In genomic region chr11:81800899-81801298, GRCm38 (mm10) we compare ENCODE assay signal across 37 mouse cellular contexts. TPM values are rescaled to one million over a fixed set of nuclear protein-coding genes. Genes with fewer than 3 reads are reported as not detected.
DNase-seq lines count a peak whose midpoint lies in the region; ATAC-seq and TF ChIP-seq lines count a peak whose summit lies in the region.
"Had no signal": no experiment of that assay in that cellular context is flagged by ENCODE, and none has a peak within 500 bp of the region (broad histone marks: within the 10 kb centered on the region; RNA-seq: fewer than 3 reads in every experiment).

No protein-coding gene starts in this region.

- intact Hi-C loops in left cerebral cortex, postnatal 4 days (cut with DNase I) = no loop called here
- intact Hi-C loops in left cerebral cortex, adult 2 months (cut with DNase I) = loop anchor here (5.0 kb wide), 1 partner anchor 129 kb away; no protein-coding TSS in a partner anchor

- WGBS in olfactory bulb, adult 2 months = 27% methylated on average over 4 of the region's 4 CpGs
- 50% methylated on average over 4 of the region's 4 CpGs for WGBS in kidney, adult 2 months

- H3K27ac ChIP-seq in left cerebral cortex, adult 2 months = no peak overlapping the region; the same call in 1 of the 2 replicates
- peak overlapping the region; percentile 60 for H3K27ac ChIP-seq in olfactory bulb, adult 2 months (ENCODE audit: insufficient read depth, low read depth, low read length)
- H3K27ac ChIP-seq in kidney, adult 2 months (ENCODE audit: insufficient read depth, low read depth, low read length) = no peak overlapping the region
- H3K27ac ChIP-seq: forebrain, embryonic 13.5 days; gastrocnemius, adult 2 months; hindbrain, embryonic 13.5 days; limb, embryonic 13.5 days; liver, embryonic 12.5 days; midbrain, embryonic 12.5 days had no signal

- TF ChIP-seq CTCF in left cerebral cortex, adult 2 months (IDR thresholded peaks at IDR 0.05) = peak; percentile 24
- TF ChIP-seq CTCF in olfactory bulb, adult 2 months (IDR thresholded peaks at IDR 0.05; ENCODE audit: insufficient read depth, low read depth, low read length) = no peak
- TF ChIP-seq CTCF in kidney, adult 2 months (conservative IDR thresholded peaks at IDR 0.05; ENCODE audit: insufficient read depth, insufficient read length, low read depth, low read length) = no peak

- DNase-seq in left cerebral cortex, adult 11 months (ENCODE audit: low spot score) = peak; percentile 13
- no peak for DNase-seq in left cerebral cortex, postnatal 4 days
- peak in 1 of 2 experiments; percentile 58 for DNase-seq in left cerebral cortex, adult 2 months (ENCODE audit: extremely low spot score in 1 of 2, low spot score in 2 of 2)
- peak; percentile 59 to 60 for DNase-seq in right cerebral cortex, postnatal 36 days (ENCODE audit: low spot score in 2 of 2)
- DNase-seq in kidney, adult 2 months = no peak
- no peak for DNase-seq in adrenal gland, postnatal 36 days
- DNase-seq: adrenal gland, adult 8-10 months; cerebellum, adult 18-20 months; cerebellum, postnatal 36 days; gastrocnemius, adult 2 months; gastrocnemius, postnatal 36 days; heart, adult 18-20 months; heart, postnatal 4 days; kidney, postnatal 14 days; layer of hippocampus, adult 9-11 months; liver, postnatal 0 days; lung, postnatal 36 days; retina, postnatal 1 day had no signal

- H3K36me3 ChIP-seq in kidney, adult 2 months (ENCODE audit: control insufficient read depth, insufficient read depth, low read length) = no peaks in the 10 kb centered on the region
- H3K36me3 ChIP-seq: heart, embryonic 12.5 days; hindbrain, embryonic 13.5 days; limb, embryonic 13.5 days; liver, embryonic 12.5 days; midbrain, embryonic 12.5 days had no signal

- ATAC-seq in cerebellum, adult (ENCODE audit: insufficient number of reproducible peaks, low FRiP score, low TSS enrichment) = no peak
- ATAC-seq: forebrain, embryonic 13.5 days; intestine, postnatal 0 days; liver, embryonic 12.5 days; liver, postnatal 0 days had no signal

- no peak for TF ChIP-seq POLR2A in olfactory bulb, adult 2 months (IDR thresholded peaks at IDR 0.05; ENCODE audit: insufficient read depth, low read depth, low read length)
- TF ChIP-seq POLR2A in kidney, adult 2 months (IDR thresholded peaks at IDR 0.05; ENCODE audit: low read depth, low read length) = no peak

- no peaks in the 10 kb centered on the region for H3K27me3 ChIP-seq in kidney, adult 2 months (replicated peaks; ENCODE audit: control insufficient read depth, insufficient read depth, low read length)
- H3K27me3 ChIP-seq: forebrain, embryonic 13.5 days; liver, embryonic 12.5 days; megakaryocyte, embryonic 14.5 days; midbrain, embryonic 12.5 days had no signal

- H3K4me1 ChIP-seq in olfactory bulb, adult 2 months (ENCODE audit: control insufficient read depth, insufficient read depth, low read length) = peaks cover 24% of the 10 kb centered on the region
- H3K4me1 ChIP-seq in kidney, adult 2 months (ENCODE audit: control insufficient read depth, insufficient read depth, low read length) = no peaks in the 10 kb centered on the region
- H3K4me1 ChIP-seq: heart, embryonic 12.5 days; liver, embryonic 12.5 days; megakaryocyte, embryonic 14.5 days; midbrain, embryonic 12.5 days had no signal

- H3K4me3 ChIP-seq in left cerebral cortex, adult 2 months = no peak overlapping the region
- no peak overlapping the region for H3K4me3 ChIP-seq in olfactory bulb, adult 2 months (ENCODE audit: insufficient read depth, low read depth, low read length)
- no peak overlapping the region for H3K4me3 ChIP-seq in kidney, adult 2 months (ENCODE audit: insufficient read depth, low read depth, low read length)
- H3K4me3 ChIP-seq: forebrain, embryonic 13.5 days; gastrocnemius, adult 2 months; heart, embryonic 12.5 days; hindbrain, embryonic 13.5 days; limb, embryonic 13.5 days; liver, embryonic 12.5 days; megakaryocyte, embryonic 14.5 days; midbrain, embryonic 12.5 days had no signal

RNA-seq across cellular contexts. Expression of gene 5530401A14Rik, which starts 59.6 kb away (rescaled TPM):
- under 1 TPM; 0.12 to 0.32 TPM for total RNA-seq in left cerebral cortex, postnatal 4 days (2021)
- under 1 TPM in 1 of 2 experiments, not detected in 1; 0.12 TPM for total RNA-seq in left cerebral cortex, adult 2 months (2021)
- polyA plus RNA-seq in olfactory bulb, adult 2 months (2012; ENCODE audit: insufficient read depth, insufficient read length, low replicate concordance, missing spikeins) = not detected in 2 replicates
- not detected in 2 replicates for polyA plus RNA-seq in kidney, adult 2 months (2012; rRNA removed)
- under 1 TPM; 0.07 to 0.10 TPM for total RNA-seq in adrenal gland, postnatal 36 days (2021)
- total RNA-seq: CH12.LX; ES-E14; monocyte, adult 5-6 weeks had no signal
- polyA plus RNA-seq: C2C12; heart, embryonic 12.5 days; heart, postnatal 0 days; kidney, embryonic 14.5 days; limb, embryonic 13.5 days; liver, embryonic 12.5 days; liver, postnatal 0 days; lung, embryonic 16.5 days; spleen, adult 2 months; stomach, embryonic 14.5 days had no signal

Comparison
In these comparisons a context has a peak if more than half of its experiments do, and no peak if none do; other contexts are left out.
1. DNase-seq: peak in left cerebral cortex, adult 11 months (single experiment) and right cerebral cortex, postnatal 36 days (2 of 2); none in left cerebral cortex, postnatal 4 days (single experiment), kidney, adult 2 months (single experiment) and adrenal gland, postnatal 36 days (0 of 2).